Mouse (Mus musculus): ENCODE results near the gene Kcng1.

DNA sequence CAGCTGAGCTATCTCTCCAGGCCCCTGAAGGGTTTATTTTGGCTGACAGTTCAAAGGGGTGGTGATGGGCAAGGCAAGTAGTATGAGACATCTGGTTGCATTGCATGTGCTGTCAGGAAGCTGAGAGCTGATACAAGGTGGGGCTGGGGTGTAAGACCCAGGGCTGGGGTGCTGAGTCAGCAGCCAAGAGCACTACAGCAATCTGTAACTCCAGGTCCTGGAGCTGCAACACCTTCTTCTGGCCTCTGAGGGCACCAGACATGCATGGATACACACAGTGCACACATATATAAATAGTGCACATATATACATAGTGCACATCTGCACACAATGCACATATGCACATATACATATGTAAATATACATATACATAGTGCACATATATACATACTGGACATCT lies 38.7 kb downstream of the Kcng1 start:
- TF ChIP-seq CTCF (IDR thresholded peaks at IDR 0.05; ENCODE audit: borderline replicate concordance, insufficient read depth, low read length): no peak
- no peak for TF ChIP-seq POLR2A (IDR thresholded peaks at IDR 0.05; ENCODE audit: low read depth, low read length)

Measured in embryonic fibroblast, embryonic 13.5 days (primary cell).